Mouse (Mus musculus) frontal cortex, postnatal 25 days (tissue): ENCODE measurements around the gene BC017158.
"Not testable (repeated sequence)": the region's sequence is repeated elsewhere in the genome, so short reads cannot be mapped to it uniquely, and the experiment has no call there.

Source experiments
- DNase-seq, 2 experiments: peaks; one replicate each; pipeline ENCODE4 v3.0.0; 2022; ENCODE audit warnings: low spot score in 2 of 2

BC017158 gene

DNA sequence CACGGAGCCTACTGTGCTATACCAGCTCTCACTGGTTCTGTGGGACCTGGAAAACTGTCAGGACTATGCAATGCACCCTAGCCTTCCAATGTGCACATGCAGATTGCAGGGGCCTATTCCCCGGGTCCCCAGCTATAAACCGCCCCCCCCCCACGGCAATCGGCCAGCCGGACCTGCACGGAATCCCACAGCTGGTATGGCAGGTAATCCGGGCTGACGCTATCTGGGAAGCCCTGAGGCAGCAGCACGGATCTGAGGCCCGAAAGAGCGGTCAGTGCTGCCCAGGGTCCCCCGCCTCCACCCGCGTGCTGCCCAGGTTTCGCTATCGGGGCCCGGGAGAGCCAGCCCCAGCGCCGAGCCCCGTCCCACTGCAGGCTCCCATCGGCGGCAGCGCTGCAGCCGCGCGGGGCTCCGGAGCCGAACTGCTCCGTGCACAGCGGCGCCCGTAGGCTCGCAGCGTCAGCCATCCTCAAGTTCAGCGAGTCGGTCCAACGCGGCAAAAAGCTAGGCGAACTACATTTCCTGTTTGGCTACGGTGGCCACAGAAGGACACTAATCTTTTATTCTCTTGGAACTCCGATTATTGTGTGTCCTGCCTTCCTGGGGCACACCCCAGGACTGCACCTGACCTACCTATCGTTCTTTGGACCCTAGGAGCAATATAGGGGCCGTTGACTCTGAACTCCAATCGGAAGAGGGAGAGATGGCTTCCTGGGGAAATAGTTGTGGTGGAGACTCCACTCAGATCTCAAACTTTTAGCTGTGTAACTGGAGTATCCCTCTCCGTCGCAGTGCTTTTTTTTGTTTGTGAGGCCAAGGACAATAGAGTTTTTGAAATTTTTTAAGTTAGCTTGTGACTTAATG is at the start of gene BC017158:
Gene BC017158, minus strand, starts transcription at position 554 of the 864 bp plus-strand sequence.
- DNase-seq, result peak; percentile 51 to 61

DNA sequence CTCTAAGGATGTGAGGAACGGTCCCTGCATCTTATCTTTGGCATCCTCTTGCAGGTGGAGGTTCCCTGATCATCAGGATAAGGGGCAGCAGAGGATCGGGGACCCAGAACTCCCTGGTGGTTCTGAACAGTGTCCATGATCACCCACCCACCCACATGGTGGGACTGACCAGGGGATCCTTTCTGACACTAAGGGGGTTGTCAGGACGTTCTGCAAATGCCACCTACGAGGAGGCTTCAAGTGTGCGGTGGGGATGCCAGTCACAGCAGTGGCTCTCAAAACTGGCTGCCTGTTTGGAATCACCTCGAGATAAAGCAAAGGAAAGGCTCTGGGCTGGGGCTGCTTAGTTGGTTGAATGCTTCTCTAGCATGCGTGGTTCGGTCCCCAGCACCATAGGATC is 49.0 kb upstream of the BC017158 start:
- DNase-seq, result no peak

DNA sequence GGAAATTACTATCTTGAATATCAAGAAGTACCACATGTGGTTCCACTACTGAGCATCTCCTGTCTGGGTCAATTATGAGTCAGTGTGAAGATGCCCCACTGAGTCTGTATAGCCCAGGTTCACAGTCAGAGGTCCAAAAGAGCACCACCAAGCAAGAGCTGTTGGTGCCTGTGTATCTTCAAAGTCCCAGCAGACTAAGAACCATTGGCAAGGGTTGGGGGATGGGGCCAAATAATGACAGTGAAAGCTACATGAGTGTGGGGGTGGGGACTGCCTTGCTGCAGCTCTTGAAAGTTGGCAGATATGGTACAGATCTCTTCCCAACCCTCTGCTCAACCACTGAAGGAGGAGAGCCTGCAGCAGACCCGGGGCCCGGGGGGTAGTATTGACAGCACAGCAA is 48.6 kb upstream of the BC017158 start:
- DNase-seq, result no peak

DNA sequence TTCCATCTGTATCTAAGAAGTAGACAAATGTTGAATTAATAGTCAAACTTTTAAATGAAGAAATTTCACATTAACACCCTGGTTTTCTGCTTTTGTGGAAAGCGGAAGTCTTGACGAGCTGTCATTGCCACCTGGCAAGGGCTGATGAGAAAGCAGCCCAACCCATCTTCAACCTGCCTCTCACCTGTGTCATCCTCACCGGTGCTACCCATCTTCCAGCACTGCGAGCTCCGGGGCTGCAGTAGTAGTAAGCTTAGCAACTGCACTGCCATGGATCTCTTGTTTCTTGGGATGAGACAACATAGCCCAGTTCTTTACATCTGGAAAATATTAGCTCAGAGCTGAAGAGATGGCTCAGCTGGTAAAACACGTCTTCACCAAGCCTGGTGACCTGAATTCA is 47.7 kb upstream of the BC017158 start:
- no peak for DNase-seq

DNA sequence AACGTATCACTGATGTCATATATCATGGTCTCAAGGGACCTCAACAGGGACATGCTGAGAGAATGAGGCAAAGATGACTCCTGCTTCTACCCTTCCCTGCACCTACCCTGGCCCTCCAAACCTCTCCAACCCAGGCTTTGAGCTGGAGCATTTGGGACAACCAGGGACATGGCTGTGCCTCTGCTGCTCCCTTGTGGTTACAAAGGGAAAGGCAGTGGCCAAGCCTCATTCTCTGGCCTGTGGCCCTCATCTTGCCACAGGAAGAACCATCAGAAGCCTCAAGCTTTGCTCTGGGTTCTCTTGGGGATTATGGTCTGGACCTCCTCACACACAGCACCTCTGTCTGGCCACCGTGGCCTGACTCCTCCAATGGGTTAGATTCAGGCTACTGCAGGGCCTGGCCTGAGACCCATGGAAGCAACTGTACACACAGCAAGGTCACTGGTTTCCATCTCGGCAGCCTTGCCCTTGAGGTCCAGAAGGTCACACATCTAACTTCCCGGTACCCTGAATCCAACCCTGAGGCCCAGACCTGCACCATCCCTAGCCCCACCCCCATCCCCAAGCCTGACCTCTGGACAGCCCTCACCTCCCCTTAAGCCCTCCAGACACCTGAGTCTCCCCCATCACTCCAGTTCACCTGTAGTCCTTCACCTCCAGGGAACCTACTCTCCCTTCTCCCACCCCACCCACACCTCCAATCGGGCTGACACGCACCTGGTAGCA is 47.1 kb upstream of the BC017158 start:
- DNase-seq, result peak; percentile 63 to 67

DNA sequence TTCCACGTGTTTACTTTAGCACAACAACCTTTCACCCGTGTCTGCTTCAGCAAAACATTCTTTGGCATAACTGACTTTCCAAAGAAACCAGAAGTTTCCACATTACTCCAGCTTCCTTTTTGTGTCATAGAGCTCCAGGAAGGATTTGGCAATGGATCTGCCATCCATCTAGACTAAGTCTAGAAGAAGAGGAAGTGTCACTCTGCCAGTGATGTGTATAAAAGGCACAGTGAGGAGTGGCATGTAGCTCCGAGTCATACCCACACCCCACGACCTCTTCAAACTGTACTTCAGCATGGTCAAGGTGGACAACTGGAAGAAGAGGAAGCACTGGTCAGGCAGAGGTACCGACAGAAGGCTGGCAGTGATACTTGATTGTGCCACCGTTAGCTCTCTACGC is 46.5 kb upstream of the BC017158 start:
- no peak for DNase-seq

DNA sequence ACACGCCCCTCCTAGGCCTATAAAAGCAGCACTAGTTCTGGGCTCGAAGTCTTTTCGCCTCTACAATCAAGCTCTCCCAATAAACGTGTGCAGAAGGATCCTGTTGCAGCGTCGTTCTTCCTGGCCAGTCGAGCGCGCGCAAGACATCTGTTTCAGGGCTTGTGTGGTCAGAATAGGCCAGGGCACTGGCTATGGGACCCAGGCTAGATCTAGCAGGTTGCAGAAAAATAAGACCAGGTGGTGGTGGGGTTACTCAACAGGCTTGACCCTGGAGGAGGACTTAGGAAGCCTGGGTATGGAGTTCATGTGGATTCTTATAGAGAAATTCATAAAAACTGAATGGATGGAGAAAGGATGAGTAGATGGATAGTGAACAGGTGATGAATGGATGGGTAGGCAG is 44.7 kb upstream of the BC017158 start:
- not testable (repeated sequence) for DNase-seq

DNA sequence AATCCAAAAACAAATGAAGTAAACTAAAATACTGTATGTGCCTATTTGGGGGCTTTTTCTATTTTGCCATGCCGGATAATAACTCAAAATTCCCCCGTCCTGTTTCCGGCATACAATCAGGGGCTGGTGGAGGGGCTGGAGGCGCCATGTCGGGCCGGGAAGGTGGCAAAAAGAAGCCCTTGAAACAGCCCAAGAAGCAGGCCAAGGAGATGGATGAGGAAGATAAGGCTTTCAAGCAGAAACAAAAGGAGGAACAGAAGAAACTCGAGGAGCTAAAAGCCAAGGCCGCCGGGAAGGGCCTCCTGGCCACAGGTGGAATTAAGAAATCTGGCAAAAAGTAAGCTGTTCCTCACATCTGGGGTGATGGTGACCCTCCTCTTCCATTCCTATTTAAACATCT is 42.4 kb upstream of the BC017158 start:
- not testable (repeated sequence) for DNase-seq

DNA sequence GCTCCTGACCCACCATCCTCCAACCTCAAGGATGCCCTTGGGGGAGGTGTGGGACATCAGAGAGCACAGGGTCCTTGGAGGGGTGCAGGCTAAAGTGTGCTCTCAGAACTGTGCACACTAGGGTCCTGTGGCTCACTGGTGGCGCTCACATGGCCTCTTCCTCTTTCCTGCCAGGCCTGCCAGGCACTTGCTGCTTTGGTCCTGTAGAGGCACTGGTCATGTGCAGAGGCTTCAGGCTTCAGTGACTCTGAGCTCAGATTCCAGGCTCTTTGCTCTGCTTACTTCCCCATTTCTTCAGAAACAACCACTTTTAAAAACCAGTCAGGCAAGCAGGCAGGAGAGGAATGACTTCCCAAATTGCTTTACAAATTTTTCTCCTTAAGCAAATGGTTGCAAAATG is 34.9 kb upstream of the BC017158 start:
- DNase-seq, result no peak

DNA sequence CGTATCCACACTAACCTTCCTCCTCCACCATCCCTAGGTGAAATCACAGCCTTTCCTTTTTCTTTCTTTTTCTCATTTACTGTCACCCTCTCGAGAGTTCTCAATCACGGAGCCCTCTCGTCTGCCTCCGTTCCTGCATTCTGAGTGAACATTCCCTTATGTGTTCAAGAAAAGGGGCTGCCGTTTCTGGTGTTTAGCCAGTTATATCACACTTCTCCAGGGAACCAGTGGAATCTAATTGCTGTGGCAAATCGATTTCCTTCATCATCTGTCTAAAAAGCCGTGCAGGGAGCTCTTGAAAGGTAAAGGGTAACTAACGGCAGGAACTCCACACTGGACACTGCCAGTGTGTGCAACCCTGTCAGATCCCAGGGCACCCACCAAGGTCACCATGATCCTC is 33.0 kb upstream of the BC017158 start:
- no peak for DNase-seq

DNA sequence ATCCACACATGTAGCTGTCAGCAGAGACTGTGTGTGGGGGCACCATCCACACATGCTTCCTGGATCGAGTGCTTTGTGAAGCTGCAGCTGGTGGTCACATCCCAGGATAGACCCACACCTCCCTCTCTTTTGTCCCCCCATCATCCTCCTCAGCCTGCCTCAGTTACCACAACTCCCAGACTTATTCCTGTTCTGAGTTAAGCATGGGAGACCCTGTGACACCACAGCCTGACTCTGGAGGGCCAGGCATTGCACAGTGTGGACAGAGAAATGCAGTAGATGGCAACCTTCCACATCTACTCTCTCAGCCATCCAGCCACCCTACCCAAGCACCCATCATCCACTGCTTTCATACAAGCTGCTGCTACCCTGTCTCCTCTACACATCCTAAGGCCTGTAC is 27.0 kb upstream of the BC017158 start:
- DNase-seq, result no peak

DNA sequence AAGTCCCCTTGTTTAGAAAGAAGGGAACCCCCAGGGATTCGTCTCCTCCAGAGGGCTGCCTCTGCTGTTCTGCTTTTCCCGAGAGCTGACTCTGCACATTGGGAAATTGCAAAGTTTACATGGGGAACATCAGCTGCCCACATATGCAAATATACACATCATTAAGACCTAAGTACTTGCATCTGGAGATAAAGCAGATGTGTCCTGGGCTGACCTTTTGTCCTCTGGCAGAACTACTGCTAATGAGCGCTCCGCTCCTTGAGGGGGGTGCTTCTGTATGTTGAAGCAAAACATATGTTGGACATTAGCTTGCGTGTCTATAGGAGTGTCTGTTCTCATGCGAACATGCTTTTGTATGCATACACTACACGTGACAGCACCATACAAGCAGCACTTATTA is 23.3 kb upstream of the BC017158 start:
- no peak for DNase-seq

DNA sequence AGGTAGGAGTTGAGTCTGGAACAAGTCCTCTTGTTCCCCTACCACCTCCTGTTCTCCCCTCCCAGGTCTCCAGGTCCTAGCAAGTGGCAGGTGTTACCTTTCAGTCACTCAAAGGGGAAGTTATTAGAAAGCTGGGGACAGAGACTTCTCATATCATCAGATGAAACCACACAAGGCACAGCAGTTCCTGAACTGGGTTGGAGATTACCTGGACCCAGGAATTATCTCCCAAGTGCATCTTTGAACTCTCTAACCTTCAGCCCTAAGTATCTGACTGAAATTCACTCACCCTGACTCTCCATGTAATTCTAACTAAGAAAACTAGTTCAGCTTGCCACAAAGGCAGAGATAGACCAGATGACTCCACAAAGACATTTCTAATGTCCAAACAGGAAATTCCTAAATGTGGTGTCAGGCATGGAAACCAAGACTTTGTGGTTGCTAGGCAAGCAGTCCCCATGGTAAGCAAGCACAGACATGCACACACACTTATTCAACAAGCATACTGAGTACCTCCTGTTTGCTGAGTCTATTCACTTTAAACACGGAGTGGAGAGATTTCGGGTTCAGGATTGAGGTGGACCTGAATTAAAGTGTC is 22.3 kb upstream of the BC017158 start:
- DNase-seq, result no peak

DNA sequence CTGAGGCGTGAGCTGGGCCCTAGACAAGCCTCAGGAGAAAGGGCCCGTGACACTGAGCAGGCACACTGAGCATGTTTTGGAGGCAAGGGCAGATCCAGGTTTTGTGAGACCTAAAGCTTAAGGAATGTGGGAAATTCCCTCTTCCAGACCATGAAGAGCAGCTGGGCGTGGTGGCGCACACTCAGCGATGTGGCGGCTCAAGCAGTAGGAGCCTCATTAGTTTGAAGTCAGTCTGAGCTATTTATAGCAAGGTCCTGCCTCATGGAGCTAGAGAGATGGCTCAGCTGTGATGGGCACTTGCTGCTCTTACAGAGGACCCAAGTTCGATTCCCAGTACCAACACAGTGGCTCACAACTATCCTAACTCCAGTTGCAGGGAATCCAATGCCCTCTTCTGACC is 21.2 kb upstream of the BC017158 start:
- no peak for DNase-seq

DNA sequence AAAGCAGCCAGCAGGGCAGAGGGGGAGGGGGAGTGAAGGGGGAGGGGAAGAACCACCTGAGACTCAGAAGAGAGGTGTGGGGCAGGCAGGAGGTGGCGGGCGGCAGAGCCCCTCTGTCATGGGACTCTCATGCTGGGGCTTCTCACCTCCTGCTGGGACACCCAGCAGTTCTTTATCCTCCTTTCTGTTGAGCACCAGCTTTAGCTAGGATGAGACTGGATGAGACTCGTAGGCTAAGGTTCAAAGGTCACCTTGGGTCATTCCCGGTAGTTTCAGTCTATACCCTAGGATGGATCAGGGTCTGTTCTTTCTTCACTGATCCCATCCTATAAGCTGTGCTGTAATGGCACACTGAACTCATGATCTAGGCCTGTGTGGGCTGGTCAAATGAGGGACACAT is 19.0 kb upstream of the BC017158 start:
- no peak for DNase-seq

DNA sequence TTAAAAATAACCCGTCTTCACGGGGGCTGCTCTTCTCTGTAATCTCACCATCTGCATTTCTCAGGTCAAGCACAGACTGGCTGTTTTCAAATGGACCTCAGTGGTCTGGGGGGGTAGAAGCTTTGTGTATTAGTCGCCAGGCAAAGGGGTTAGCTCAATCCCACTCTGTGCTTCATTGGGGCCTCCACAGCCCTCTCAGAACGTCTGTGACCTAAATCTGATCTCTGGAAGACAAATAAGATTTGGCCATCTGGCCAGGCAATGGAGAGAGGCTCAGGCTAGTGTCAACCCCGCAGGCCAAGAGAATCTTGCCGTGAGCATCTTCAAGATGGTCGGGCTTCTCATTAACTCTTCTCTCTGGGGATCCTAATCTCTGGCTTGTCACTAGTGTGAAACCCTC is 16.5 kb upstream of the BC017158 start:
- no peak for DNase-seq

DNA sequence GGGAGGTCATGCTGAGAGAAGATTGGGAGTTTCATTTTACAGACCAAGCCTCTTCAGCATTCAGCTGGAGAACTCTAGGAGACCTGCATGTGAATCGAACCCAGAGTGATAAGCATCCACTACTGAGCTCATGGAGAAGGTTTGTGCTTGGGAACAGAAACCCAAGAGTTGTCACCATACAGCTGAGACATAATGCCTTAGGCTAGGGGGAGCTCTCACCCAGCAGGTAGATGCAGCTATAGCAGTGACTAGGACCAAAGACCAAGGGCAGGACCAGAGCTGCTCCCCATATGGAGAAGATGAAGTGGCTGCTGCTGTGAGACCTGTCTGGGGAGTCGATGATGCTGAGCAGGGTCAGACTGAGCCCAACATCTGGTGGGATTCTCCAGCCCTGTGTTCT is 15.6 kb upstream of the BC017158 start:
- no peak for DNase-seq

DNA sequence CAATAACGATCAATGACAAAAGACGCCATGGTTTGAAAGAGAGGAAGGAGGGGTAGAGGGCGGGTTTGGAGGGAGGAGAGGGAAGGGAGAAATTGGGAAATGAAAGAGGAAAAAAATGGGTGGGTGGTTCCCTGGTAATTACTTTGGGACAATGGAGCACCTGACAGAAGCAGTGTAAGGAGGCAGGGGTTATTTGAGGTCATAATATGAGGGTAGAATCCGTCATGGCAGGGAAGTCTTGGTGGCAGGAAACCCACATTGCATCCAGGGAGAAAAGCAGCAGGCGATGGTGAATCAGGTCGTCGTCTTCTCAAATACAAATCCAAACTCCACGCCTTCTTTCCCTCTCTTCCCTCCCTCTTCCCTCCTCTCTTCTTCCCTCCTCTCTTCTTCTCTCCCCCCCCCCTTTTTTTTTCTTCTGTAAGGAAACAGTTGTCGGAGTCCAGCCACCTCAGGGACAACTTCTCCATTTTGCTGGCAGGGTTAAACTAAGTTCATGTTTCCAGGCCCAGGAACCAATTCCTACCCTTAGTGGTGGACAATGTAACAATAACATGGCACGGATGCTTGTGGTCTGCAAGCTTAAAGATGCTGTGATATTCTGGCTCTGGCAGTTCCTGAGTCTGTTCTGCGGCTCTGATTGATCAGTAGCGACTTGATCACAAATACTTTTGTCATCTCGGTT is 14.5 kb upstream of the BC017158 start:
- DNase-seq, result no peak

DNA sequence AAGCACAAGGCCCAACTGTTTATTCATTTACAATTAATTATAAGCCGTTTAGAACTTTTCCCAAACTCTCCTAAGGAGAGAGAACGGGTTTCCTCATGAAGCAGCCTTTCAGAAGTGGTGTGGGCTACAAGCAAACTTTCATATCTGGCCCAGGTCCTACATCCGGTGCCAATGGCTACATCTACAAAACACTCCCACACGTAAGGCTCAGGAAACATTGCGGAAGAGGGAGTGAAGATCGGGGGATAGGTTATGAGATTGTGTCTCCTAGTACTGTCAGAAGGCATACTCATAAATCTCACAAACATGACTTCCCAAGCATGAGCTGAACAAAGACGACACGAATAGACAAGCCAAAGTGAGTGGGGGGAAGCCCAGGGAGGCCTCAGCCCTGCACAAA is 13.8 kb upstream of the BC017158 start:
- DNase-seq, result no peak

DNA sequence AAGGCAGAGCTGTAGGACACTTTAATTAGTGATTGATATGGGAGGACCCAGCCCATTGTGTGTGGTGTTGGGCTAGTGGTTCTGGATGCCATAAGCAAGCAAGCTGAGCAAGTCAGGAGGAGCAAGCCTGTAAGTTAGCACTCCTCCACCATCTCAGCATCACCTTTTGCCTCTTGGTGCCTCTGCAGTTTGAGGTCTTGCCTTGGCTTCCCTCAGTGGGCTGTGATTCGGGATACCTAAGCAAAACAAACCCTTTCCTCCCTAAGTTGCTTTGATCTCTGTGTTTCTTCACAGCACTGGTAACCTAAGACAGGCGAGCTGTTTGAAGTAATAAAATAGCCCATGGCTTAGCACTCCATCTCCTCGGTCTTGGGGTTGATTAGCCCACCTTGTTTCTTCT is 13.3 kb upstream of the BC017158 start:
- DNase-seq, result no peak

DNA sequence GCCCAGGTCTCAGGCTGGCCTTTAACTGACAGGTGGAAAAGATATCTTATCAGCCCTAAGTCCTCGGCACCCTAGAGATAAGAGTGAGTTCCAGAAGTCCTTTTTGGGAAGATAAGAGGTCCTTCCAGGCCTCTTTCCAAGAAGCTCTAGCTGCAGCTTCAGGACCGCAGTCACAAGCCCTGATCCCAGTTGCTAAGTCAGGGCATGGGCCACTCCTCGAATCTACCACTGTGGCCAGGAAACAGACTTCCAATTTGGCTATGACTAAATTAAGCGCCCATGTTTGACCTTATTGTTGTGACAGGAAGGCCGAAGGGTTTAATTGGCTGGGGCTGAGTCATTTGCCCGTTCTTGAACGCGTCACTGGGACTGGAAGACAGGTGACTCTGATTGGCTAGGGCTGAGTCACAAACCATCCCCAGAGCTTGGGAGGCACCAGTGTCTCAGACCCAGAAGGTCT is 12.3 kb upstream of the BC017158 start:
- DNase-seq, result no peak

DNA sequence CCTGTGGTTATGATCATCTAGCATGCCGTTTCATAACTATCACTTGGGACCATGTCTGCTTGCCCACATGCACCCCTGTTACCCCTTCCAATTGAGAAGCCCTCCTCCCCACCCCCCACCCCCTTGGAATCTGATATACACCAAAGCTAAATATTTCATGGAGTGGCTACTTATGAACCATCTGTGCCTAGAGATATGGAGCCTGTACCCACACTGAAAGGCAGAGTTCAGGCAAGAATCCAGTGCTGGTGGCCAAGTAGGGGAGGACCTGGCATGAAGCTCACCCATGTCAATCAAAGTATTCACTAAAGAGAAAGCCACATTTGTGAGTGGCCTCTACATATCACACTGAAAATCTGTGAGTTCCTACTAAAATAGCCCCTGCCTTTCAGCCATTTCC is 11.8 kb upstream of the BC017158 start:
- no peak for DNase-seq
